Mouse (Mus musculus): Measurements from ENCODE around the gene Rac1.

DNA sequence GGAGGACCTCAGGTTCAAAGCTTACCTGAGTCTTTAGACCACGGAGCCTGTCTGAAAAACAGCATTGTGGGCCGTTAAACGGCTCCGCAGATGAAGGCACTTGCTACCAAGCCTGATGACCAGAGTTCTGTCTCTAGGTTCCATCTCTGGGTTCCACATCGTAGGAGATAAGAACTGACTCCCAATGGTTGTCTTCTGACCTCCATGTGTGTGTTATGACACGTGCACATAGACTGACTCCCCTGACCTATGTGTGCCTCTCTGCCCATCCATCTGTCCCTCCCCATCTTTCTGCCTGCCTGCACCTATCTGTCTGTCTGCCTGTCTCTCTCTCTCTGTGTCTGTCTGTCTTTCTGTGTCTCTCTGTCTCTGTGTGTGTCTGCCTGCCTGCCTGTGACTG lies 59.9 kb downstream of the Rac1 start:
- TF ChIP-seq CTCF (IDR thresholded peaks at IDR 0.05) (no peak), POLR2A (IDR thresholded peaks at IDR 0.05; ENCODE audit: insufficient read depth, low read depth, low read length) (no peak), EP300 (IDR thresholded peaks at IDR 0.05; ENCODE audit: insufficient read depth, low read depth, low read length) (no peak)

Data from heart, adult 2 months (tissue).